Mouse (Mus musculus) embryonic facial prominence, embryonic 11.5 days (tissue): ENCODE results near the gene Zmynd8. TPM values are rescaled to one million over a fixed set of nuclear protein-coding genes. Genes with fewer than 3 reads are reported as not detected.

ENCODE experiments used
- ATAC-seq: fragments of 200-750 bp; cut with Nextera tagmentation; replicated peaks from 2 replicates; pipeline ENCODE4 v1.8.0; 2017; ENCODE audit warnings: low read depth; ENCODE audit not compliant: insufficient number of reproducible peaks, low FRiP score, low TSS enrichment
- DNase-seq: peaks from one replicate; pipeline ENCODE4 v3.0.0-alpha.2; 2015; ENCODE audit warnings: low spot score
- H3K27ac ChIP-seq: fragments of 300-500 bp; sonication (generic); replicated peaks from 2 replicates; pipeline ENCODE4 v1.5.1; 2014; ENCODE audit warnings: mild to moderate bottlenecking, low read depth, low read length, control low read depth
- H3K27me3 ChIP-seq: fragments of 300-500 bp; sonication (generic); 2 replicates; pipeline ENCODE4 v1.6.1; 2014; ENCODE audit warnings: mild to moderate bottlenecking, low read length, moderate library complexity, mixed read lengths; ENCODE audit not compliant: control insufficient read depth, insufficient read depth
- H3K36me3 ChIP-seq: fragments of 300-500 bp; sonication (generic); replicated peaks from 2 replicates; pipeline ENCODE4 v1.6.1; 2014; ENCODE audit warnings: low read depth, mild to moderate bottlenecking, low read length, moderate library complexity, mixed read lengths; ENCODE audit not compliant: control insufficient read depth, insufficient read depth
- H3K4me1 ChIP-seq: fragments of 300-500 bp; sonication (generic); 2 replicates; pipeline ENCODE4 v1.6.1; 2014; ENCODE audit warnings: low read length, mixed read lengths; ENCODE audit not compliant: control insufficient read depth, insufficient read depth
- H3K4me2 ChIP-seq: fragments of 300-500 bp; sonication (generic); 2 replicates; pipeline ENCODE4 v1.6.1; 2014; ENCODE audit warnings: low read depth, mild to moderate bottlenecking, control low read depth, low read length, moderate library complexity
- H3K4me3 ChIP-seq: fragments of 300-500 bp; sonication (generic); 2 replicates; pipeline ENCODE4 v1.5.1; 2014; ENCODE audit warnings: low read depth, low read length, control low read depth
- H3K9ac ChIP-seq: fragments of 300-500 bp; sonication (generic); replicated peaks from 2 replicates; pipeline ENCODE4 v1.6.1; 2014; ENCODE audit warnings: mild to moderate bottlenecking, control low read depth, low read length
- H3K9me3 ChIP-seq: fragments of 300-500 bp; sonication (generic); replicated peaks from 2 replicates; pipeline ENCODE4 v1.6.1; 2016; ENCODE audit warnings: mild to moderate bottlenecking, low read length, inconsistent platforms, mixed read lengths; ENCODE audit not compliant: control insufficient read depth
- WGBS: fragments of 180-500 bp; shearing (Covaris S2); extraction: QIAGEN DNeasy Blood & Tissue Kit; methylation state at CpG from one replicate; pipeline ENCODE4 v1.1.7; 2014; 5-methylcytosine and 5-hydroxymethylcytosine counted together
- polyA plus RNA-seq: library from polyadenylated mRNA; unstranded; fragments of >200 nt; fragmentation: Nextera tagmentation; extraction: Ambion mirVana; gene quantifications from 2 replicates; pipeline ENCODE4 v1.2.1, GENCODE M21; 2014

The Zmynd8 gene
- polyA plus RNA-seq, 1 experiment from 2014 or later = 36.8 TPM

DNA sequence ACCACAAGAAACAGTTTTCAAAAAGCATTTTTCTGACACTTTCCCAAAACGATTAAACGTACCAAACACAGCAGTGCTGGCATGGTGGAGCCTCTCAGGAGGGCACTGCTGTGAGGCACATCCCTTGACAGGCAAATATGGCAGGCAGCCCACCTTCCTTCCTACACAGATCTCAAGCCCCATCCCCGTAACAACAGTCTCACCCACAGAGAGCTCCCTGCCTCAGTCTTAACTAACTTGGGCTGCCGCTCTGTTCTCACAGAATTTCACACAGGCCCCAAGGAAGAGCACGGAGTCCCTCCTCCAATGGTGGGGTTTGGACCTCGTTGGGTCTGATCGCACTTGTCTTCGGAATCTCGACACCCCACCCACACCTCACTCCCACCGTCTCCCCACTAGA is 56.6 kb downstream of the Zmynd8 start:
- H3K27me3 ChIP-seq = no peaks in the 10 kb centered on the region
- H3K27ac ChIP-seq = no peak overlapping the region
- H3K9ac ChIP-seq = no peak overlapping the region
- 94% methylated on average over 10 of the region's 10 CpGs for WGBS
- no peak overlapping the region for H3K4me2 ChIP-seq
- H3K4me3 ChIP-seq = no peak overlapping the region
- ATAC-seq (no peak), DNase-seq (no peak)
- H3K4me1 ChIP-seq = no peaks in the 10 kb centered on the region
- H3K36me3 ChIP-seq = peaks cover 8% of the 10 kb centered on the region
- no peaks in the 10 kb centered on the region for H3K9me3 ChIP-seq

DNA sequence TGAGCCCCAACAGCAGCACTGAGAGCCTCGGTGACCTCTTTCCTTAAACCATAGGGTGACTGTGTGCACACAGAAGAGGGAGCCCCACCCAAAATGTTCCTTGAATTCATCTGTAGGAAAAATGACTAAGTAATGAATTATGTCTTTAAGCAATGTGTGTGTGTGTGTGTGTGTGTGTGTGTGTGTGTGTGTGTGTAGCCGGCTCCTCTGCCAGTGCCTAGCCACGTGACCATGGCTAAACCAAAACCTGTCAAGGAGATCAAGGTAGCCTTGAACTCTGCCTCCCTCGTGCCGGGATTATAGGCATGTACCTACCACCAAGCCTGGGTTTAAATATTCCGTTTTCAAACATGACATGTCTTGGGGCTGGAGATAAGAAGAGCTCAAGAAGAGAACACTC is 57.0 kb downstream of the Zmynd8 start:
- Histone ChIP-seq H3K9ac (no peak overlapping the region), H3K4me2 (no peak overlapping the region), H3K9me3 (no peaks in the 10 kb centered on the region), H3K27ac (no peak overlapping the region), H3K36me3 (peaks cover 8% of the 10 kb centered on the region), H3K27me3 (no peaks in the 10 kb centered on the region), H3K4me1 (no peaks in the 10 kb centered on the region), H3K4me3 (no peak overlapping the region)
- ATAC-seq (no peak), DNase-seq (no peak)
- WGBS = 92% methylated on average over 6 of the region's 6 CpGs

DNA sequence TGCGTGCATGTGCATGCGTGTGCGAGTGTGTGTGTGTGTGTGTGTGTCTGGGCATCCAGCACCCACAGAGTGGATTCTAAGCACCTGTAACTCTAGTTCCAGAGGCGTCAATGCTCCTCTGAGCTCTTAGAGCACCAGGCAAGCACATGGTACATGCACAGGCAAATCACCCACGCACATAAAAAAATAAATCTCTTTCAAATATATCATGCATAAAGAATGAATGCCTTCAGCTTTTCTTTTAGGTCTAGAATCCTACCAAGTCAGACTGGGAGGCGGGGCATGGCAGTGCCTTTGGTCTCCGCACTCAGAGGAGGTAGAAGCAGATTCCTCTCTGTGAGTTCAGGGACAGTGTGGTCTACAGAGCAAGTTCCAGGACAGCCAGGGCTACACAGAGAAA is 58.0 kb downstream of the Zmynd8 start:
- Histone ChIP-seq H3K4me1 (no peaks in the 10 kb centered on the region), H3K27ac (no peak overlapping the region), H3K4me3 (no peak overlapping the region), H3K36me3 (peaks cover 8% of the 10 kb centered on the region), H3K9me3 (no peaks in the 10 kb centered on the region), H3K4me2 (no peak overlapping the region), H3K9ac (no peak overlapping the region), H3K27me3 (no peaks in the 10 kb centered on the region)
- ATAC-seq (no peak), DNase-seq (no peak)
- whole genome bisulfite sequencing = 93% methylated on average over 7 of the region's 7 CpGs

DNA sequence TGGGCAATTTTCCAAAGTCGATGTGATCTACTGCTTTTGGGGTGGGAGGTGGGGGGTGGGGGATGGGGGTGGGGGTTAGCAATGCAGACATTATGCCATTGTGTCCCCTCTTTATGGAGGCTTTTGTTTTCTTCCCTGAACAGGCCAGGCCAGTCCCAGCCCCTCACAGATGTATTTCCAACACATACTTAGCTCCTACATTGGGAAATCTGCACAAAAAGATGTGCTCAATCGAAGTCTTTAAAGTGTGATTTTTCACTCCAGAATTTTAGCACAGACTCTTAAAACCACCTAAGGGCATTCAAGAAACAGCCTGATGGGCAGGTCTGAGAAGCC is 59.5 kb downstream of the Zmynd8 start:
- Histone ChIP-seq H3K27ac (no peak overlapping the region), H3K9ac (no peak overlapping the region), H3K4me2 (no peak overlapping the region), H3K9me3 (no peaks in the 10 kb centered on the region), H3K27me3 (no peaks in the 10 kb centered on the region), H3K4me1 (no peaks in the 10 kb centered on the region), H3K36me3 (peaks cover 8% of the 10 kb centered on the region), H3K4me3 (no peak overlapping the region)
- DNase-seq = no peak
- no peak for ATAC-seq
- 95% methylated on average over 2 of the region's 2 CpGs for WGBS

DNA sequence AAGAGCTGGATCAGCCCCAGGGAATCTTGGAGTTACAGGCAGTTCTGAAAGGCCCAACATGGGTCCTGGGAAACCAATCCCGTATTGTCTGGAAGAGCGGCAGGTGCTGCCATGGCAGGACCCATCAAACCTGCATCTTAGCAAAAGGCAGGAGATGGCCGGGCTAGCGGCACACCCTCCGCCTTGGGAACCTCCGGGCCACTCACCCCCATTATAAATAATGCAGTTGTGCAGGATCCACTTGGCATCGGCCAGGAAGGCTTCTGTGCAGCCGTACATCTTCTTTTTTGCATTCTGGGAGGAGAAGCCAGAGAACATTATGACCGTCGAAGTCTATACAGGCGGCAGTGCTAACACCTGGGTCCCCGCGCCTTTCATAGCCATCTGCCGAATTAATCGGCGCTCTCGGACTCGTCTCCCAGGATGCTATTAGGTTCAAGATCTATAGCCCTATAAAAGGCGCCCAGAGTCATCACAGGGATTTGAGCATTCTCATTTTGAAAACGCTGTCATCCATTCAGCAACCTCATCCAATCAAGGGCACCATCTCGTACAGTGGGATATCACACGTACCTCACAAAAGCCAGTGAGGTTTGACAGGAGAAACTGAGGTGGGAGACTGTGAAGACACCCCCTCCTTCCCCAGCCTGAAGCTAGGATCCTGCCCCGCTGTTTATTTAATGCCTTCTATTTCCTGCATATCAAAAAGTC is 60.1 kb downstream of the Zmynd8 start:
- H3K4me2 ChIP-seq = no peak overlapping the region
- H3K36me3 ChIP-seq = peaks cover 8% of the 10 kb centered on the region
- H3K4me3 ChIP-seq = no peak overlapping the region
- no peak overlapping the region for H3K9ac ChIP-seq
- no peak for DNase-seq
- no peaks in the 10 kb centered on the region for H3K9me3 ChIP-seq
- H3K27me3 ChIP-seq = no peaks in the 10 kb centered on the region
- H3K27ac ChIP-seq = no peak overlapping the region
- no peak for ATAC-seq
- WGBS = 95% methylated on average over 23 of the region's 23 CpGs
- H3K4me1 ChIP-seq = no peaks in the 10 kb centered on the region

DNA sequence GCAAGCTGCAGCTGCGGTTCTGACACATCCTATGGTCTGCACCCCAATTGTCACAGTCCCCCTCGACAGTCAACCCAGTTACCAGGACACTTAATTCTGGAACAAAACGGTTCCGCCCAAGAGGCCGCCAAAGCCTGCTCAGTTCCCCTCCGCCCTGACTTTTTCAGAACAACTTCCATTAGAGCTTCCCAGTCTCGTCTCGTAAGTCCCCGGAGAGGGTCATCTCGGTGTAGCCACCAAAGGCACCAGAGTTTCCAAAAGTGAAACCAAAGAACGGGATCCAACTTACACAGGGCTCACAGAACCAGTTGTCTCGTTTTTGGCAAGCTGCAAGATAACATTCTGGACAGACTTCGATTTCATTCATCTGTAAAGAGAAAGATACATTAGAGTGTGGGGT is 64.2 kb downstream of the Zmynd8 start:
- Histone ChIP-seq H3K4me3 (no peak overlapping the region), H3K9me3 (no peaks in the 10 kb centered on the region), H3K4me2 (no peak overlapping the region), H3K36me3 (peaks cover 8% of the 10 kb centered on the region), H3K4me1 (no peaks in the 10 kb centered on the region), H3K9ac (no peak overlapping the region), H3K27me3 (no peaks in the 10 kb centered on the region), H3K27ac (no peak overlapping the region)
- ATAC-seq = no peak
- no peak for DNase-seq
- 91% methylated on average over 13 of the region's 13 CpGs for WGBS

DNA sequence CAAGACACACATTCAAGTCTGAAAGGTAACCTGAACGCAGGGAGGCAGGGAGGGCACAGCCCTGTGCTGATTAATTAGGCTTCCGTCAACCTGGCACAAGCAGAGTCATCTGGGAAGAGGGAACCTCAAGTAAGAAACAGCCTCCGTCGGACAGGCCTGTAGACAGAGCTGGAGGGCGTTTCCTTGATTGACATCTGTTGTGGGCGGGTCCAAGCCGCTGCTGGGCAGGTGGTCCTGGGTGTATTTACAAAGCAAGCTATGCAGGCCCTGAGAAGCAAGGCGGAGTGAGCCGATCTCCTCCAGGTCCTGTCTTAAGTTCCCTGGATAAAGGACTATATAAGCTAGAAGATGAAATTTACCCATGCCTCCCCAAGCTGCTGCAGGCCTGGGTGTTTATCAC is 65.3 kb downstream of the Zmynd8 start:
- Histone ChIP-seq H3K9ac (no peak overlapping the region), H3K36me3 (peaks cover 11% of the 10 kb centered on the region), H3K4me3 (no peak overlapping the region), H3K9me3 (no peaks in the 10 kb centered on the region), H3K27me3 (no peaks in the 10 kb centered on the region), H3K4me1 (no peaks in the 10 kb centered on the region), H3K27ac (no peak overlapping the region), H3K4me2 (no peak overlapping the region)
- WGBS = 57% methylated on average over 9 of the region's 9 CpGs
- ATAC-seq = no peak
- peak; percentile 53 for DNase-seq

DNA sequence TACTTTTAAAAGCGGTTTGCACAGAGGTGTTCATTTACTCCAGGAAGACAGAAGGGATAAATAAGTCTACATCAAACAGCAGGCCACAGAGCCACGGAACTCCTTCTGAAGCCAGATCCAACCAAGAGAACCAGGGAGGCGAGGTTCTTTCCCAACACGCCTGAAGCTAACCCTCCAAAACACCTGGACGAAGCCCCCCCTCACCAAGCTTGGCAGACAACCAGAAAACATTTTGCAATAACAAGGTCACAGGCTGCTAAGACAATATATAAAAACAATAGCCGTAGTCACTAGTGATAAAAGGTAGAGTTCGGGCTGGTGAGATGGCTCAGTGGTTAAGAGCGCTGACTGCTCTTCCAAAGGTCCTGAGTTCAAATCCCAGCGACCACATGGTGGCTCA is 66.1 kb downstream of the Zmynd8 start:
- no peaks in the 10 kb centered on the region for H3K27me3 ChIP-seq
- 88% methylated on average over 9 of the region's 9 CpGs for WGBS
- H3K36me3 ChIP-seq = peaks cover 14% of the 10 kb centered on the region
- H3K4me3 ChIP-seq = no peak overlapping the region
- no peak overlapping the region for H3K4me2 ChIP-seq
- no peak for ATAC-seq
- H3K9me3 ChIP-seq = no peaks in the 10 kb centered on the region
- no peak for DNase-seq
- H3K9ac ChIP-seq = no peak overlapping the region
- H3K27ac ChIP-seq = no peak overlapping the region
- H3K4me1 ChIP-seq = no peaks in the 10 kb centered on the region
